Mouse (Mus musculus) right cerebral cortex, adult 18-20 months (tissue): Measurements from ENCODE around the gene Eaf2.

Experiments used
- DNase-seq: peaks from one replicate; pipeline ENCODE4 v3.0.0; 2022; ENCODE audit warnings: mixed read lengths

Gene Eaf2

DNA sequence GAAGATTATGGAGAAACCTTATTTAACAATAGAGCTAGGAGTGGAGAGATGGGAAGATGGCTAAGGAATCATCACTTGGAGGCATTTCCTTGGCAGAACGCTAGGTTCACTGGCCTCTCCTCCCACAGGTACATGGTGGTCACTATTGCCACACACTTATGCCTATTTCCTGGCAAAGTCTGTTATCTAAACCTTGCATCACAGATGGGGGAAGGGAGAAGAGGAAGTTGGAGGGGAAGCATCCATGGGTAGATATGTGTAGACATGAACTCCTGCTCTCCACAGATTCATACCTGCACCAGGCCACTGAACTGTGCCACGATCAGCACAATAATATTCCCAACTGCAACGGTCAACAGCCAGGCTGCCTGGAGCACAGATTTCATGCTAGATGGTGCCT is 122.8 kb downstream of the Eaf2 start:
- no peak for DNase-seq

DNA sequence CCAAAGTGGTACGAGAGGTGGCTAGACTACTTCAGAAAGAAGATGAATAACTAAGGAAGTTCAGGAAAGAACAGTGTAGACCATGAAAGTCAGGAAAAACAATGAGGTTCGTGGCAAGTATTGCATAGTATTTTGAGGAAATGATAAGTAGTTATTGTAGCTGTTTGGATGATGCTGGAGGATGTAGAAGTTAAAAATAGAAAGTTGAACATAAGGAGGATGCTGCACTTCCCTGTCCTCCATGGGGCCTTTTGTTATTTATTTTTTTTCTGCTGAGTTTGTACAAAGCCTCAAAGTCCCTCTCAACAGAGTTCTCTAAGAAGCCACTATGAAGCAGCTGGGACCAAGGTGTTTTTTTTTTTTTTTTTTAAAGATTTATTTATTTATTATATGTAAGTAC is 127.0 kb downstream of the Eaf2 start:
- DNase-seq: no peak

DNA sequence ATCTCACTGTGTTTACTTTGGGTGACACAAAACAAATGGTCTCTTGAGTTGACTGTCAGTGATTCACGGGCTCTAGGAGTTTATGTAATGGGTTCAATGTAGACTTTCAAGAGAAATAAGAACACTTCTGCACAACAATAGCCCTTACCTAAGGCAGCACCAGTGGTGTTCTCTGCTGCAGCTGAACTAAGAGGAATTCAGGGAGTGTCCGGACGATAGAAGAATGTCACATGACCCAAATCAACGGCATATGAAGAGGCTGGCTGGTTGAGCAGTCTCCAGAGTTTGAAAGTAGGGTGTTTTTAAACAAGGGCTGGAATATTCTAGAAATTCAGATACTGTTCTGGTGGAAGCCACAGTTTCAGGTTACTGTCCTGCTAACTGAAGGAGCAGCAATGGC is 127.7 kb downstream of the Eaf2 start:
- DNase-seq: no peak

DNA sequence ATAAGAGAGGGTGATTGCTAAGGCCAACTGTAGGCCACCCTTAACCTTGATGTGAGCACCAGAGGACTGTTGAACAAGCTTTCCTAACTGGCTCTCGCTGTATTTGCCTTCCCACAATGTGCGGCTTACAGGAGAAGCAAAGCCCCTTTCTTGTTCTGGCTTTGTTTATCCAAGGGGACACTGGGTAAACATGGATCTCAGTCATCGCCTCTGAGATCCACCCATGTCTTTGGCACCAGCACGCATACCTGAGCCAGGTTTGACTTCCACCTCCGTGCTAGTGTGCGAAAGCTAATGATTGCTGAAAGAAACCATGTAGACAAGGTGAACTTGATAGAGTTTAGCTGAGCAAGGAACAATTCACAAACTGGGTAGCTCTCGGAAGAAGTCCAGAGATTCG is 131.2 kb downstream of the Eaf2 start:
- no peak for DNase-seq
